ENCODE assay signal across 27 mouse cellular contexts in the genomic region with DNA sequence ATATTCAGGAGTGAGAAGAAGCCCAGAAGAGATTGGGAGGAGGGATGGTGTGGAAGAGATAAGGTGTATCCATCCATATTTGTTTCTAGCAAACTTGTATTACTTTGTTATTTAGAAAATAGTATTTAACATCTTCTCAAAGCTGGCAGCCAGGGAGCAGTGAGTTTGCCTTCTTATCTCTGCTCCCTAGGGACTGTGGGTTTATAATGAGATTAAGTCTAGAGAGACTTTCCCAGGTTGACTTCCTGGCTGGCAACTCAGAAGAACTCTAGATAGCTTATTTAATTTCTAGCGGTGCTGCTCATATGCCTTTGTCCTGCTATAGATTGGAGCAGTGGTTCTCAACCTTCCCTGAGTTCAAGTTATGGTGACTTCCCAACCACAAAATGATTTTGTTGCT. TPM values are rescaled to one million over a fixed set of nuclear protein-coding genes. Genes with fewer than 3 reads are reported as not detected.
A peak's percentile ranks its signal among the peaks of the same experiment; 100 is the strongest.
DNase-seq lines count a peak whose midpoint lies in the region; ATAC-seq and TF ChIP-seq lines count a peak whose summit lies in the region.
"Had no signal": no experiment of that assay in that cellular context is flagged by ENCODE, and none has a peak within 500 bp of the region (broad histone marks: within the 10 kb centered on the region; RNA-seq: fewer than 3 reads in every experiment).

No protein-coding gene starts in this region.

- DNase-seq in heart, adult 11 months: peak; percentile 74
- no peak for DNase-seq in heart, postnatal 4 days
- peak; percentile 23 for DNase-seq in MEL (ENCODE audit: low read depth, low spot score)
- no peak for DNase-seq in right cerebral cortex, adult 18-20 months
- DNase-seq in lung, postnatal 4 days: no peak
- DNase-seq: adrenal gland, adult 8-10 months; adrenal gland, postnatal 25 days; cerebellum, adult 11-12 months; cerebellum, adult 8-10 months; cerebellum, postnatal 10 days; cerebellum, postnatal 36 days; gastrocnemius, postnatal 25 days; heart, adult 2 months; heart, postnatal 14 days had no signal

- no peaks in the 10 kb centered on the region for H3K79me2 ChIP-seq in MEL (ENCODE audit: control insufficient read depth, insufficient read depth, low read length, poor library complexity)

- no peak for TF ChIP-seq RAD21 in MEL (IDR thresholded peaks at IDR 0.05; ENCODE audit: low read depth, low read length)

- no peak overlapping the region for H3K4me3 ChIP-seq in MEL (ENCODE audit: control insufficient read depth in 1 of 2, insufficient read depth in 1 of 2, low read depth in 2 of 2, low read length in 2 of 2)
- no peak overlapping the region for H3K4me3 ChIP-seq in hindbrain, embryonic 13.5 days
- H3K4me3 ChIP-seq: embryonic facial prominence, embryonic 12.5 days; erythroblast, embryonic 14.5 days; forebrain, embryonic 12.5 days; forebrain, embryonic 15.5 days; heart, adult 2 months; heart, embryonic 10.5 days; heart, embryonic 13.5 days; hindbrain, embryonic 12.5 days; intestine, embryonic 15.5 days had no signal

- TF ChIP-seq POLR2A in MEL (IDR thresholded peaks at IDR 0.05; ENCODE audit: control insufficient read depth in 1 of 2, insufficient read depth in 1 of 2, low read depth in 1 of 2, low read length in 2 of 2, poor library complexity in 1 of 2): no peak

- peaks cover 1 to 10% of the 10 kb centered on the region in 2 experiments; a peak in 2 of 4 replicates for H3K36me3 ChIP-seq in MEL (ENCODE audit: control insufficient read depth in 1 of 2, insufficient read depth in 2 of 2, low read length in 2 of 2)
- H3K36me3 ChIP-seq in hindbrain, embryonic 13.5 days: no peaks in the 10 kb centered on the region
- H3K36me3 ChIP-seq: embryonic facial prominence, embryonic 12.5 days; forebrain, embryonic 12.5 days; forebrain, embryonic 15.5 days; heart, embryonic 10.5 days; hindbrain, embryonic 12.5 days; intestine, embryonic 15.5 days had no signal

- no peak overlapping the region for H3K4me2 ChIP-seq in hindbrain, embryonic 13.5 days
- H3K4me2 ChIP-seq: embryonic facial prominence, embryonic 12.5 days; forebrain, embryonic 12.5 days; forebrain, embryonic 15.5 days; heart, embryonic 13.5 days; hindbrain, embryonic 12.5 days; intestine, embryonic 15.5 days had no signal

- H3K9me3 ChIP-seq in MEL (replicated peaks; ENCODE audit: insufficient read depth, low read length): no peaks in the 10 kb centered on the region
- no peaks in the 10 kb centered on the region for H3K9me3 ChIP-seq in hindbrain, embryonic 13.5 days
- H3K9me3 ChIP-seq: embryonic facial prominence, embryonic 12.5 days; forebrain, embryonic 12.5 days; forebrain, embryonic 15.5 days; heart, embryonic 10.5 days; heart, embryonic 13.5 days; hindbrain, embryonic 12.5 days; intestine, embryonic 15.5 days had no signal

- no peak for TF ChIP-seq CTCF in MEL (IDR thresholded peaks at IDR 0.05 in 2 of 3, conservative IDR thresholded peaks at IDR 0.05 in 1 of 3; ENCODE audit: control insufficient read depth in 1 of 3, insufficient read depth in 1 of 3, low read depth in 2 of 3, low read length in 3 of 3, poor library complexity in 1 of 3, severe bottlenecking in 1 of 3)

- peaks cover 2 to 7% of the 10 kb centered on the region in 2 experiments; a peak in 2 of 4 replicates for H3K4me1 ChIP-seq in MEL (ENCODE audit: control insufficient read depth in 1 of 2, insufficient read depth in 2 of 2, low read length in 2 of 2)
- no peaks in the 10 kb centered on the region for H3K4me1 ChIP-seq in hindbrain, embryonic 13.5 days (replicated peaks)
- H3K4me1 ChIP-seq: forebrain, embryonic 12.5 days; forebrain, embryonic 15.5 days; hindbrain, embryonic 12.5 days; intestine, embryonic 15.5 days had no signal

- TF ChIP-seq EP300 in MEL (IDR thresholded peaks at IDR 0.05; ENCODE audit: low read depth in 1 of 2, low read length in 2 of 2): peak; percentile 11 to 69; a peak in 3 of 4 replicates

- no peaks in the 10 kb centered on the region for H3K27me3 ChIP-seq in MEL (ENCODE audit: control insufficient read depth in 1 of 2, insufficient read depth in 2 of 2, low read length in 2 of 2)
- H3K27me3 ChIP-seq in hindbrain, embryonic 13.5 days: no peaks in the 10 kb centered on the region
- H3K27me3 ChIP-seq: embryonic facial prominence, embryonic 12.5 days; forebrain, embryonic 12.5 days; forebrain, embryonic 15.5 days; heart, embryonic 13.5 days; hindbrain, embryonic 12.5 days; intestine, embryonic 15.5 days had no signal

- 0 out of 2 replicates have a peak, but pooled peaks have one; percentile 22 for ATAC-seq in common myeloid progenitor, adult 5-6 weeks (replicated peaks; ENCODE audit: low read depth, poor library complexity, severe bottlenecking)
- ATAC-seq in hindbrain, embryonic 13.5 days (ENCODE audit: low FRiP score): no peak
- ATAC-seq: activated CD4-positive, CD25-positive, alpha-beta regulatory T cell, adult 4 months; CD4-positive, CD25-positive, alpha-beta regulatory T cell, adult 4 months; forebrain, embryonic 15.5 days; hindbrain, embryonic 16.5 days; intestine, embryonic 15.5 days had no signal

- no peak overlapping the region for H3K9ac ChIP-seq in MEL (ENCODE audit: control insufficient read depth, low read depth, low read length, poor library complexity, severe bottlenecking)
- H3K9ac ChIP-seq in hindbrain, embryonic 13.5 days: no peak overlapping the region
- H3K9ac ChIP-seq: embryonic facial prominence, embryonic 12.5 days; forebrain, embryonic 12.5 days; forebrain, embryonic 15.5 days; heart, embryonic 13.5 days; hindbrain, embryonic 12.5 days; intestine, embryonic 15.5 days had no signal

- WGBS in hindbrain, embryonic 13.5 days: 89% methylated on average over 1 of the region's 1 CpGs

- no peak overlapping the region for H3K27ac ChIP-seq in MEL (ENCODE audit: control insufficient read depth, low read depth, low read length)
- no peak overlapping the region for H3K27ac ChIP-seq in hindbrain, embryonic 13.5 days
- H3K27ac ChIP-seq: embryonic facial prominence, embryonic 12.5 days; forebrain, embryonic 12.5 days; forebrain, embryonic 15.5 days; heart, adult 2 months; heart, embryonic 10.5 days; heart, embryonic 13.5 days; hindbrain, embryonic 12.5 days; intestine, embryonic 15.5 days had no signal

TF ChIP-seq in MEL, 35 proteins besides CTCF, POLR2A, EP300 and RAD21:
- TF ChIP-seq CHD2 (IDR thresholded peaks at IDR 0.05; ENCODE audit: low read length) (no peak), E2F4 (IDR thresholded peaks at IDR 0.05; ENCODE audit: borderline replicate concordance, low read depth, low read length) (no peak), USF1 (IDR thresholded peaks at IDR 0.05; ENCODE audit: low read depth, low read length) (no peak), GATA1 (IDR thresholded peaks at IDR 0.05; ENCODE audit: low read depth, low read length) (peak; percentile 56), RCOR1 (IDR thresholded peaks at IDR 0.05; ENCODE audit: low read depth, low read length) (peak; percentile 58), ETS1 (IDR thresholded peaks at IDR 0.05; ENCODE audit: low read depth, low read length) (0 out of 2 replicates have a peak, but pooled peaks have one; percentile 19), SIN3A (IDR thresholded peaks at IDR 0.05; ENCODE audit: low read length) (peak; percentile 36; the same call in 1 of the 2 replicates)
TF ChIP-seq in MEL: peak in this region for 4.

RNA-seq across cellular contexts. Expression of gene Jarid2, which starts 51.2 kb away (rescaled TPM):
- 10 to 100 TPM; 45.2 to 53.1 TPM for total RNA-seq in heart, postnatal 4 days (2021)
- 5.4 and 6.7 TPM in 2 replicates for total RNA-seq in MEL (2012; rRNA removed)
- 10 to 100 TPM; 21.2 to 76.5 TPM for polyA plus RNA-seq in MEL (2012; ENCODE audit: insufficient read depth in 1 of 2, insufficient read length in 2 of 2, low read depth in 1 of 2, low replicate concordance in 2 of 2, missing spikeins in 1 of 2)
- 37.6 and 44.5 TPM in 2 replicates for total RNA-seq in common myeloid progenitor, adult 5-6 weeks (2017)
- 58.7 and 60.9 TPM in 2 replicates for polyA plus RNA-seq in hindbrain, embryonic 13.5 days (2015; fragmentation: Nextera tagmentation; extraction: Ambion mirVana)

Comparison
In these comparisons a context has a peak if more than half of its experiments do, and no peak if none do; other contexts are left out.
1. DNase-seq: peak in heart, adult 11 months (single experiment) and MEL (single experiment); none in heart, postnatal 4 days (single experiment), right cerebral cortex, adult 18-20 months (single experiment) and lung, postnatal 4 days (0 of 2).